Mouse (Mus musculus): ENCODE results near the gene Oit3.

Oit3 gene

DNA sequence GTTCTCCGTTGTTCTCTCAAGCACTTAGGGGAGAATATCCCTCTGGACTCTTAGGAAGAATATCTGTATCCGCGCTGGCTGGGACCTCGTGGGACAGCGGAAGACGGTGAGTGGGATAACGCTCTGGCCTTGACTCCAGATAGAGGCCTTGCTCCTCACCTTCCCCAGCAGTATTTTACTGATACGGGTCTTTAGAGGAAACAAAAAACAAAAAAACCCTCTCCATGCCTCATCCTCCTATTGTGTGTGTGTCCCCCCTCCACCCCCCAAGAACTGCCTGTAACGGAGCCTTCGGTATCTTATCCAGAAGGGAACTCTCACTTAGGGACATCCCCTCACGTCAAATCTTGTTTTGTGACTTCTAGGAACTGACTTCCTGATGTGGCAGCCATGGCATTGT is at the start of gene Oit3:
TSS of gene Oit3 (minus strand) at position 44 of the 400 bp plus-strand sequence.
- DNase-seq: no peak

DNA sequence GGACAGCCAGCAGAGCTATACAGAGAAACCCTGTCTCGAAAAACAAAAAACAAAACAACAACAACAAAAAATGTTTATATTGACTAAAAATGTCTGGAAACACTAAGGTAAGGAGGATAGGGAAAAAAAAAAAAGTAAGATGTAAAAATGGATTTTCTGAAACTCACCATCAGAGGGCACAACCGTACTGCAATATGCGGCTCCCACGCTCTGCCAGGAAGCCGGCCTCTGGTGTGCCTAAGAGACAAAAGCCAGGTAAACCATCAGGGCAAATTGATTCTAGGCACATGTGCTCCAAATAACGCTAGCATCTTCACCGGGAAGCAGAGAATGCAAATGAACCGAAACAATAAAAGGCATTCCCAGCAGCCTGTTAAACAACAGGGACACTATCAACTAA is 49.3 kb upstream of the Oit3 start:
- no peak for DNase-seq

DNA sequence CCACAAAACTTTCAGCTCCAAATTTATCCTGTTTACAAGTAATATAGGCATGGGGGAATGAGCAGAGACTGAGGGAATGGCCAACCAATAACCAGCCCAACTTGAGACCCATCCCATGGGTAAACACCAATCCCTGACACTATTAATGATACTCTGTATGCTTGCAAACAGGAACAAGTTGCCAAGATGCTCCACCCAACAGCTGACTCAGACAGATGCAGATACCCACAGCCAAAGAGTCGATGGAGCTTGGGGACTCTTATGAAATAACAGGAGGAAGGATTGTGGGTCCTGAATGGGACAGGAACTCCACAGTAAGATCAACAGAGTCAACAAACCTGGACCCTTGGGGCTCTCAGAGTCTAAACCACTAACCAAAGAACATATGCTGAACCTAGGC is 47.8 kb upstream of the Oit3 start:
- DNase-seq: no peak

- DNase-seq: no peak
Measured at GRCm38 (mm10) chr10:59487351-59487750, 45.8 kb upstream of the Oit3 start.

GRCm38 (mm10) chr10:59484318-59484717 is 42.7 kb upstream of the Oit3 start:
- DNase-seq: no peak

GRCm38 (mm10) chr10:59481381-59481780 is 39.8 kb upstream of the Oit3 start:
- DNase-seq: no peak

DNA sequence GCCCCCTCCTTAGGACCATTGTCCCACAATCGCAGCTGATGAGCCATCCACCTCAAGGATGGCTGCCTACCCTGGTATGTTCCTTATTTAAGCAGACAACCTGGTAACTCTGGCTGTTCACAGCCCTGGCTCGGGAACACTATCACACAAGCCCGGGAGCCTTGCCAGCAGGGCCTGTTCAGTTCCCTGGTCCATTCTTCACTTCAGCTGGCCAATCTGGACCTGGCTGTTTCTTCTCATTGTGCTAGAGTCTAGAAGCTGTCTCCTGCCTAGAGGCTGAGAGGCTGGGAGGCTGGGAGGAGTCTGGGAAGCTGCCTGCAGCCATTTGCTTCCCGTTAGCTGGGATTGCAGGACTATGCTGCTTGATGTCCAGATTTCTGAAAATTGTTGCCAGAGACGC is 28.9 kb upstream of the Oit3 start:
- DNase-seq: no peak

DNA sequence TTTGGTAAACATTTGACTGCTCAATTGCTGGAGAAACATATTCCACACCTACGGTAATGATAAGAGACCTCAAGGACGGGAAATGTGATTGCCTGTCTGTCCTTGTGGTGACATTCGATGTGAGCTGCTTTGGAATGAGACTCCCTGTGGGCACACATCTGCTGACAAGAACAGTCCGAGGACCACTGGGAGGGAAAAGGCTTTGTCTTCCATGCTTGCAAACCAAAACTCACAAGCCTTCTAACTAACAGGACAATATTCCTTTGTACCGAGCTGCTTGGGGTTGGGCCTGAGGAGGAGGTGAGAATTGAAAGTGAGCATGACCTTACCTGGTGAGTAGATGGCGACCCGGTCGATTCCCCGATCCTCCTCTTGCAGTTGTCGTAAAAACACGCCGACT is 25.7 kb upstream of the Oit3 start:
- DNase-seq: no peak

DNA sequence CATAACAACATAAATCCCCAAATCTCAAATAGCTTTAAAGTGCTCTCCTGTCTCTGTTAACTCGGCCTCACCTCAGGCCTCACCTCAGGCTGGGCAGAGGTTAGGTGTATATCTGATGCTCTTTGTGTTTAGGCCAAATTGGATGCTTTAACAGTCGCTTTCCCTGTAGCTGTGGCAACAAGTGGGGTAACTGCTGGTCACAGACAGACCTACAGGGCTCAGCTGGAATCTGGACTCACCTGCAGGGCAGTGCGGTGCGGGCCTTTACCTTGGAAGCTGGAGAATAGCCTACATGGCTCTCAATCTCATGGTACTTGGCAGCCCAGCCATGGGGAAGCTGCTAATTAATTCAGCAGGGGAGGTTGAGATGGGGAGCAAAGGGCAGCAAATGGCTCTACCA is 25.0 kb upstream of the Oit3 start:
- DNase-seq: no peak

DNA sequence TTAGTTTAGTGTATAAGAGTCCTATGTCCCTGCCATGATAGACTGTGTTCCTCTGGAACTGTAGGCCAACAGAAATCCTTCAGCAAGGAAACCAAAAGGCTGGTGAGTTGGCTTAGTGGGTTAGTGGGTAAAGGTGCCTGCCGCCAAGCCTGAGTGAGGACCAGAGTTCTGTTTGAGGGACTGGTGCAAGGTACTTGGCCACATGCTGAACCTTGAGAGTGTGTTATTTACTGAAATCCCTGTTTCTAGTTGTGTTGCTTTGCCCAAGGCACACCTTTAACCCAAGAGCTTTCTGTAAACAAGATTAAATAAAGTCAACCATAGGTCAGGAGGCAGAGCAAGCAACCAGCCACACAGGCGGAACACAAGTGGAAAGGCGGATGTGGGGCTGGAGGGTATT is 24.0 kb upstream of the Oit3 start:
- DNase-seq: no peak

DNA sequence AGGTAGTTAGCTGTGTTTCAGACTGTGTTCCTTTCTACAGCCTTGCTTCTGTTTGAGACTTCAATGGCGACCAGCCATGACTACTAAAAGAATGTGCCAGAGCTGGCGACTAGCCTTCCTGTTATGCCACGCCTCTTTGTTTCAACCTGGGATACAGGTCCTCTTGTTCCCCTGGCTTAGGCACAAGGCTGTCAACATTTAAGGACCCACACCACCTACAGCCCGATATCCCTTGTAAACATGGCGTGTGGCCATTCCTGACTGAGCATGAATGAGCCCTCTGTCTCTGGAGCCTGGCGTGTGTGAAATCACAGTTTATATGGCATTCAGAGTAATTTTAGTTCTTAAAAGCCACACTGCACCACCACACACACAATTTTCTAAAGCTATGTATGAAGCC is 20.7 kb upstream of the Oit3 start:
- no peak for DNase-seq

DNA sequence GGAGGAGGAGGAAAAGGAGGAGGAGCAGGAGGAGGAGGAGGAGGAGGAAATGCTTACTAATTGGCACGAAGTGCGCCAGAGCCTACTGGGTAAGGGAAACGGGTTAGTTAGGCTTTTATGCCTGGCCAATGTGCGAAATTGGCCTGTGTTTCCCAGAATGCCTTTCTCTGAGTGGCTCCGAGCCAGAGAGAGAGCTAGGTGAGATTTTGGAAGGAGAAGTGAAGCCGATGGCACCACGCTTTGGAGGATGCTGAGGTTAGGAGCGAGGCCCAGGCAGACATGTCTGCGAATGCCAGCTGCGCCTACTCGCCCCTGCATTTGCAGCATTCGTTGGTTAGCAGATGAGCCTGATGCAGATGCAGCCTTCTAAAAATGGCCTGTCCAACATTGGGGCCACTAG is 18.2 kb upstream of the Oit3 start:
- peak; percentile 38 for DNase-seq

DNA sequence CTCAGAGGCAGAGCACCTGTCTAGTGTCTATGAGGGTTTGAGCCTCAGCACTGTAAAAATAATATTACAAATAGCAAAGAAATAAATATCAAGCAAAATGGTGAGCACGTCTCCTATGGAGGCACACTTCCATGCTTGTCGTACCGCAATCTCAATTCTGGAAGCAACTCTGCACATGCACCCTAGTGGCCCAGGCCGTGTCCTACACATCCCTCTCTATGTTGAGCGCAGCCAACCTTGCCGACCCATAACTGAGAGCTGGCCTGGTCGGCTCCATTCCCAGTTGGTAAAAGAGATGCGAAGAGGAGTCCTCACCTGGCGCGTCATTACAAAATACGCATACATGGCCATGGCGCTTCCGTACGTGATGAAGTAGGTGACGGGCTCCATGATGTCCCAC is 13.1 kb upstream of the Oit3 start:
- no peak for DNase-seq

DNA sequence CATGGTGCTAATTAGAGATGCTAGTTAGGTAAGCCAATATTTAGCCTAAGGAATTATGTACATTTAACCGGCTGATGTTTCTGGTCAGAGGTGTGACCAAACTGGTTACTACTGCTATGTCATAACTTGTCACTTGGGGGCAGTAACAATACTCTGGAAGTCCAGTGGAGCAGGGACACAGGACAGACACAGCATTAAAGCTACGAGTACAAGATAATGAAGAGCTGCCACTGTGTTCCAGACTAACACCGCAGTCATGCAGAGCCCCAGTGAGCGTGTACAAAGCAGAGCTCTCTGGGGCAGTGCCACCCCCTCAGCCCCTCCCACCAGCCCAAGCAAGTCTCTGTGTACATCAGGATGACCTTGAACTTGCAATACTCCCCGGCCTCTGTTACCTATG is 10.3 kb upstream of the Oit3 start:
- DNase-seq: no peak

- DNase-seq: peak; percentile 28
Measured at GRCm38 (mm10) chr10:59447546-59447945, 6.0 kb upstream of the Oit3 start.

DNA sequence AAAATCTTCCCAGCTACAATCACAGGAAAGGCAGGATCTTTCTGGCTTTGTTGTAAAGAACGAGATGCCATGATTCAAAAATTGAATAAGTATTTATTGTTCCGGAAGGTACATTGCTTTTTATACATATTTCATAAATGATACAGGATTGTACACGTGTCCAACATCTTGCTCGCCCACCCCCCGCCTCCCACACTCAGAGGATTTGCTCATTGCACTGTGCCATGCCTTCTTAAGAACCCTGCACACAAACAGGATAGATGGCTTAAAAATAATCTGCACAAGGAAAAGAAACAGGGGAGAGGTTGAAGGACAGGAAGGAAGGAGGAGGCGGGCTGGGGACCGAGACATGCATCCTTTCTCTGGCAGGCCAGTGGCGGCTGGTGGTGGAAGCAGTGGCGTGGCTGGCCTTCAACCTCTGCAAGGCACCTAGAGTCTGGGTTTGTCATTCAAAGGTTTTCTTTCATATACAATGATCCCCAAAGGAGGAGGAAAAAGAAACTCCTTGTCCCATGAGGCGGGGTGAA is 5.4 kb upstream of the Oit3 start:
- no peak for DNase-seq

DNA sequence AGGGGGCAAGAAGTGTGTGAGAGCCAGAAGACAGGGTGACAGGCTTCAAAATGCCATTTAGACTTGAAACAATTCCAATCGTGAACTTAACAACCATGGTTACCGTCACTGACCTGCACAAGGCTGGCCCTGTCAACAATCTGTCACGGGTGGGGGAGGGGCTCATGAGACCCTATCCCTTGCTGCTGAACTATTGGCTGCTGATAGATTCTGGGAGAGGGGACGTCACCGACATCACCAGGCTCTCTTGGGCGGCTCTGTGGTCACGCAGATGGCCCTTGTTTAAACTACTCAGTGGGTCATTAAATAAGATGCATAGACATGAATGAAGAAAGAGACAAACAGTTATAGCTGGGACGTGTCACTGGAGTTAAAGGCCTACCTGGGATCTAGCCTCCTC is 3.1 kb upstream of the Oit3 start:
- DNase-seq: no peak

- DNase-seq: no peak
Measured at GRCm38 (mm10) chr10:59444106-59444505, 2.5 kb upstream of the Oit3 start.

- DNase-seq: no peak
Measured at GRCm38 (mm10) chr10:59443212-59443611, 1.6 kb upstream of the Oit3 start.

GRCm38 (mm10) chr10:59440177-59440576 is 1.4 kb downstream of the Oit3 start:
- no peak for DNase-seq

GRCm38 (mm10) chr10:59439508-59439931 is 2.1 kb downstream of the Oit3 start:
- DNase-seq: no peak

DNA sequence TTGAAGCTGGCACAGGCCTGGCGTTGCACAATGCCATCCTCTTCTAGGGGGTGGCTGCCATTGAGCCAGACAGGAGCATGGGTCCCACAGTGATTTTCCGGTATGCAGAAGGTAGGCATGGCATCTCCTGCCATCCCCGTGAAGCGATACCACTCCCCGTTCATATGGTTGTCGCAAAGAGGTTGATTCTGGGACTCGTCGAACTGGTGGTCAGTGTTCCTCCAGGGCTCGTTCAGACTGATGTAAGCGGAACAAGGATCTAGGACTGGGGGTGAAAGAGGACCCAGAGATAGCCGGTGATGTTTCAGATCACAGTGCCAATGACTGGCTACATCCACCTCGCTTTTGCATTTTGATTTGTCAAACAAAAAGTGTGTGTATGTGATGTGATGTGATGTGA is 2.9 kb downstream of the Oit3 start:
- DNase-seq: no peak

- no peak for DNase-seq
Measured at GRCm38 (mm10) chr10:59435746-59436145, 5.8 kb downstream of the Oit3 start.

GRCm38 (mm10) chr10:59430701-59431218 is 10.8 kb downstream of the Oit3 start:
- no peak for DNase-seq

DNA sequence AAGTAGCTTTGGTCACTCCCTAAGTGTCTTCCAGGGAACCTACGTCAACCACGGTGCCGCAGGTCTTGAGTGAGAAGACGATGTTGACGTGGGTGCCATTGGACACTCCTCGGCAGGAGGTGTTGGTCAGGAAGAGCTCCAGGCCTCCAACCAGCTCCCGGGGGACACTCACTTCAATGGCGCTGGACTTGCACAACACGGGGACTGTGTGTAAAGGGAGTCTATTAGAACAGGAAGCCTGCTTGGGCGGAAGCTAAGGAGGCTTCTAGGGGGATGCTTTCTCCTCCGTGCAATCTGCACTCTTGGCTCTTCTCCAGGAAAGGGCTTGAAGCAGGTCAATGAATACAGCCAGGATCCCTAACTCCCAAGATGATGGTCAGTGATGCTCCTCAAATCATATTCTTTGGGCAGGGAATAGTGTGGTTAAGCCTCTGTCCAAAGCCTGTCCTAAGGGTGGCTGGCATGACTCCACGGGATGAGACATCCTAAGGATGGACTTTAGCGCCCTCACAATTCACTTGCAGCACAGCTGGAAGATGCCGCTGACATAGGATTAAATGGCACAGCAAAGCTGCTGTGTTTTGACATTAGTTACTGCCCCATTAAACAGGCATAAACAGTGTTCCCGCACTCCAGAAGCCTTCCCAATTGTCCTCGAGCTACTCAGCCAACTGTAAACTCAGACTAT is 12.0 kb downstream of the Oit3 start:
- no peak for DNase-seq

Measured in right cerebral cortex, postnatal 25 days (tissue).